Mouse (Mus musculus) CH12.LX (cell line): ENCODE results near the gene Tbx21.

Experiments
- BHLHE40 ChIP-seq: IDR thresholded peaks from 2 replicates; pipeline ENCODE4 v1.6.1; 2011; ENCODE audit warnings: mild to moderate bottlenecking, low read depth, low read length, improper control_type of control experiment
- CTCF ChIP-seq, 2 experiments: IDR thresholded peaks in 1 of 2; conservative IDR thresholded peaks in 1 of 2; 2 replicates each; pipeline ENCODE4 v1.5.1; 2011 to 2012; ENCODE audit warnings: low read depth in 2 of 2, low read length in 2 of 2, improper control_type of control experiment in 1 of 2, inconsistent platforms in 1 of 2, mild to moderate bottlenecking in 1 of 2, moderate library complexity in 1 of 2
- GABPA ChIP-seq: IDR thresholded peaks from 2 replicates; pipeline ENCODE4 v1.6.1; 2012; ENCODE audit warnings: low read depth, low read length, improper control_type of control experiment, inconsistent platforms; ENCODE audit not compliant: insufficient replicate concordance
- MXI1 ChIP-seq: IDR thresholded peaks from 2 replicates; pipeline ENCODE4 v1.6.1; 2011; ENCODE audit warnings: mild to moderate bottlenecking, low read depth, low read length, improper control_type of control experiment
- TBP ChIP-seq: conservative IDR thresholded peaks from 2 replicates; pipeline ENCODE4 v1.6.1; 2011; ENCODE audit warnings: low read depth, low read length, improper control_type of control experiment
- TCF12 ChIP-seq: IDR thresholded peaks from 2 replicates; pipeline ENCODE4 v1.6.1; 2014; ENCODE audit warnings: low read depth, mild to moderate bottlenecking, inconsistent platforms, low read length, improper control_type of control experiment
- ZNF384 ChIP-seq: IDR thresholded peaks from 2 replicates; pipeline ENCODE4 v1.6.1; 2012; ENCODE audit warnings: low read depth, low read length, improper control_type of control experiment, inconsistent platforms

- no peak for TF ChIP-seq CTCF (conservative IDR thresholded peaks at IDR 0.05 in 1 of 2, IDR thresholded peaks at IDR 0.05 in 1 of 2; ENCODE audit: low read depth in 2 of 2, low read length in 2 of 2)
- TF ChIP-seq ZNF384, result no peak
- no peak for TF ChIP-seq BHLHE40
- no peak for TF ChIP-seq GABPA
- TF ChIP-seq MXI1, result no peak
- TF ChIP-seq TCF12, result no peak
- TF ChIP-seq TBP, result no peak
Observed at GRCm38 (mm10) chr11:97112519-97113125, 2.5 kb downstream of the Tbx21 start.
